Mouse (Mus musculus): Measurements from ENCODE around the gene Dgkh.

- TF ChIP-seq EP300 (IDR thresholded peaks at IDR 0.05): no peak
- no peak for TF ChIP-seq CTCF (IDR thresholded peaks at IDR 0.05)
Measured at GRCm38 (mm10) chr14:78539821-78540220, 192.8 kb downstream of the Dgkh start.

Measured in lung, postnatal 0 days (tissue).